Mouse (Mus musculus) heart, postnatal 0 days (tissue): ENCODE data around the gene Pdlim1.

ENCODE experiments used
- CTCF ChIP-seq: IDR thresholded peaks from 2 replicates; pipeline ENCODE4 v1.5.1; 2016; ENCODE audit warnings: antibody characterized with exemption, control low read depth, low read depth
- EP300 ChIP-seq: IDR thresholded peaks from 2 replicates; pipeline ENCODE4 v1.6.1; 2016; ENCODE audit warnings: antibody characterized with exemption, low read depth

DNA sequence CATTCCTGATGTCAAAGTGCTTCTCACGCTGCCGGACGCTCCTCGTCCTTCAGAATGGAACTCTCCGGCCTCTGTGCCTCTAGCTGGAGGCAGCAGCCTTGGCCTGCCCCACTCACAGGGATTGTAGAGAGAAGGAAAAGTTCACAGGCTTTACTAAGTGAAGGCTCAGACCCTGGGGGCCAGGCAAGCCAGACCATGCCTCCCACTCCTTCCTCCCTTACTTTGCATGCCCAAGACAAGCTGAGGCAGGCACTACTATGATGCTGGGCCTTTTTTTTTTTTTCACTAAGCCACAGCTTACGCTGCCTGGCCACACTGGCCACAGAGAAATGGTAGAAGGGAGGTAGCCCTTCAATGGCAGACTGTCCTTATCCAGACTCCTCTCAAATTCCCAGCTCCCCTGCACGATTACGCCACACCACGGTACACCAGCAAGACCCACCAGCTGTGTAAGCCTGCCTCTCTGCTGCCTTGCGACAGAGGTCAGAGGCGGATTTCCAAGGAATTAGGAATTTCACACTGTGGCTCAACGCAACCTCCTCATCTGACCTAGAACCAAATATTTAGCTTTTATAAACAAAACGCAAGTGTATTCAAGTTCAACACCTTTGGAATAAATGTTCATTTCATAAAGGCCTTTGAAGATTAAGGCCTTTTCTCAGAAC lies 40.4 kb downstream of the Pdlim1 start:
- TF ChIP-seq CTCF (no peak), EP300 (no peak)
